Mouse (Mus musculus) cerebellum, adult 2 months (tissue): ENCODE measurements at regions not wholly inside any gene's neighbourhood (a gene's known extent, or its start where the extent isn't known, plus 50 kb on each side); places are given as distances from the start of the nearest gene placed in this dataset.

Source experiments
- CTCF ChIP-seq: fragments of 200-500 bp; IDR thresholded peaks from 2 replicates; pipeline ENCODE4 v1.5.1; 2011; ENCODE audit warnings: low read depth, mild to moderate bottlenecking, control low read depth, low read length, moderate library complexity, borderline replicate concordance; ENCODE audit not compliant: insufficient read depth
- POLR2A ChIP-seq: fragments of 200-500 bp; IDR thresholded peaks from 2 replicates; pipeline ENCODE4 v1.6.1; 2011; ENCODE audit warnings: low read length, control low read depth, borderline replicate concordance; ENCODE audit not compliant: insufficient read depth

- TF ChIP-seq CTCF, result no peak
- TF ChIP-seq POLR2A, result no peak
These were observed 98.4 kb upstream of the Klf7 start for GRCm38 (mm10) chr1:64220486-64220885.
